Mouse (Mus musculus) spleen, postnatal 0 days (tissue): ENCODE results near the gene Pxk. TPM values are rescaled to one million over a fixed set of nuclear protein-coding genes. Genes with fewer than 3 reads are reported as not detected.

Experiments used
- polyA plus RNA-seq: library from polyadenylated mRNA; unstranded; fragments of >200 nt; fragmentation: Nextera tagmentation; extraction: Ambion mirVana; gene quantifications from 2 replicates; pipeline ENCODE4 v1.2.1, GENCODE M21; 2015

The Pxk gene
- polyA plus RNA-seq: 16.1 and 21.1 TPM in 2 replicates

GRCm38 (mm10) chr14:8097978-8098686 is at the start of gene Pxk:
Gene Pxk (plus strand): TSS chr14:8098211.

GRCm38 (mm10) chr14:8080165-8080679 is 17.8 kb upstream of the Pxk start, which contains the start of gene Rpp14:
Gene Rpp14 (plus strand): TSS chr14:8080367.

GRCm38 (mm10) chr14:8172507-8173410 is 74.7 kb downstream of the Pxk start, which contains the start of gene Pdhb:
Gene Pdhb (minus strand): TSS chr14:8173025.

GRCm38 (mm10) chr14:8213803-8214224 is 115.8 kb downstream of the Pxk start, which contains the start of gene Kctd6:
Gene Kctd6 (plus strand): TSS chr14:8214140.

Other genes with a start within 250 kb of the Pxk start
- not detected in 2 replicates for gene Gm45521, start 140.9 kb upstream of the Pxk start, polyA plus RNA-seq
- 0.79 and 1.7 TPM in 2 replicates for gene Dnase1l3, start 103.6 kb upstream of the Pxk start, polyA plus RNA-seq
- gene Abhd6, start 95.3 kb upstream of the Pxk start, polyA plus RNA-seq: 5.0 and 6.4 TPM in 2 replicates
- gene Rpp14, start 17.8 kb upstream of the Pxk start, polyA plus RNA-seq: 41.8 and 42.0 TPM in 2 replicates
- gene Pdhb, start 74.8 kb downstream of the Pxk start, polyA plus RNA-seq: 129 and 131 TPM in 2 replicates
- gene Kctd6, start 115.9 kb downstream of the Pxk start, polyA plus RNA-seq: 8.6 and 10.6 TPM in 2 replicates
- 0.05 TPM in 1 of 2 replicates, not detected in the other for gene Acox2, start 161.1 kb downstream of the Pxk start, polyA plus RNA-seq
- gene Fam107a, start 219.8 kb downstream of the Pxk start, polyA plus RNA-seq: 0.04 and 0.14 TPM in 2 replicates